Mouse (Mus musculus) G1E (cell line): Measurements from ENCODE around the gene Wwox.

Source experiments
- CTCF ChIP-seq: IDR thresholded peaks from 2 replicates; pipeline ENCODE4 v1.5.1; 2012; ENCODE audit warnings: low read depth, low read length, inconsistent platforms, mixed read lengths
- GATA1 ChIP-seq: IDR thresholded peaks from 2 replicates; pipeline ENCODE4 v1.6.1; 2012; ENCODE audit warnings: borderline replicate concordance, low read length, inconsistent platforms, mixed read lengths
- TAL1 ChIP-seq: conservative IDR thresholded peaks from 2 replicates; pipeline ENCODE4 v1.6.1; 2012; ENCODE audit warnings: low read depth, low read length, inconsistent platforms, mixed read lengths

- TF ChIP-seq CTCF (no peak), GATA1 (no peak), TAL1 (no peak)
These were observed 29.7 kb downstream of the Wwox start for GRCm38 (mm10) chr8:114469208-114469590.
